9 mouse cellular contexts compared by ENCODE assay signal in the genomic region with DNA sequence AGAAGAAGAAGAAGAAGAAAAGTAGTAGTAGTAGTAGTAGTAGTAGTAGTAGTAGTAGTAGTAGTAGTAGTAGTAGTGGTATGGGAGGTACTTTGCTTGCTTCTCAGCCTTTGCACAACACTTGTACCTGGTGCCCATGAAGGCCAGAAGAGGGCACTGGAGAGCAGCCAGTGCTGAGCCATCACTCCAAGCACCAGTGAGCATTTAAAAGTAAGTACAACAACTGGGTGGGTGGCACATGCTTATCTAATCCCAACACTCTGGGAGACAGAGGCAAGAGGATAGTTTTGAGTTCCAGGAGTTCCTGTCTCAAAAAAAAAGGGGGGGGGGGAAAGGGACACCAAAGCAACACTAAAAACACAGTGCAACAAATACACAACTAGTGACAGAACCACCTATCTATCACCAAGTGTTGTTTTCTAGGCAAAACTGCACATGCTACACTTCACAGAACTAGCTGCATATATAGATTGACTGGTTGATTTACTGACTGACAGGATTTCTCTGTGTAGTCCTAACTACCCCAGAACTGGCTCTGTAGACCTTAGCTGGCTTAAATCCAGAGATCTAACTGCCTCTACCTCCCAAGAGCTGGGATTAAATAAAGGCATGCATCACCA. TPM values are rescaled to one million over a fixed set of nuclear protein-coding genes. Genes with fewer than 3 reads are reported as not detected.
DNase-seq lines count a peak whose midpoint lies in the region; TF ChIP-seq lines count a peak whose summit lies in the region.
"Had no signal": no experiment of that assay in that cellular context is flagged by ENCODE, and none has a peak within 500 bp of the region (broad histone marks: within the 10 kb centered on the region; RNA-seq: fewer than 3 reads in every experiment).

No protein-coding gene starts in this region.

- peaks cover 6 to 59% of the 10 kb centered on the region in 2 experiments for H3K36me3 ChIP-seq in CH12.LX (replicated peaks in 1 of 2; ENCODE audit: control insufficient read depth in 1 of 2, insufficient read depth in 1 of 2, low read length in 1 of 2)

- TF ChIP-seq POLR2A in CH12.LX (IDR thresholded peaks at IDR 0.05; ENCODE audit: low read depth, low read length), result no peak
- no peak for TF ChIP-seq POLR2A in bone marrow, adult 2 months (IDR thresholded peaks at IDR 0.05; ENCODE audit: borderline replicate concordance, control insufficient read depth, low read depth, low read length)

- no peaks in the 10 kb centered on the region for H3K27me3 ChIP-seq in CH12.LX (replicated peaks)
- H3K27me3 ChIP-seq: neural tube, embryonic 13.5 days had no signal

- peaks cover 87% of the 10 kb centered on the region for H3K79me2 ChIP-seq in CH12.LX (replicated peaks; ENCODE audit: control insufficient read depth, extremely low read depth, insufficient read depth, poor library complexity, severe bottlenecking)

- in situ Hi-C loops in CH12.LX (cut with MboI; ENCODE audit: low pct_ligation_motif_present, low pct_unique_long_range_greater_than_20kb, low sequenced_read_pairs), result loop anchor here (10.0 kb wide), 1 partner anchor 144 kb away; no protein-coding TSS in a partner anchor

- dilution Hi-C loops in CH12.LX (cut with MboI; ENCODE audit: extremely low pct_ligation_motif_present, extremely low pct_unique_long_range_greater_than_20kb, low sequenced_read_pairs), result no loop called here

- no peak overlapping the region for H3K27ac ChIP-seq in CH12.LX (ENCODE audit: insufficient read depth, low read depth)
- no peak overlapping the region for H3K27ac ChIP-seq in bone marrow, adult 2 months (ENCODE audit: control insufficient read depth, insufficient read depth, low read depth, low read length, poor library complexity)
- H3K27ac ChIP-seq: neural tube, embryonic 13.5 days had no signal

- intact Hi-C loops in heart, postnatal 10 days (cut with DNase I), result loop anchor here (10.0 kb wide), 1 partner anchor 306 kb away; a partner anchor contains a TSS

- H3K9ac ChIP-seq in CH12.LX (ENCODE audit: insufficient read depth, low read depth), result no peak overlapping the region
- H3K9ac ChIP-seq: neural tube, embryonic 13.5 days had no signal

- TF ChIP-seq EP300 in CH12.LX (IDR thresholded peaks at IDR 0.05; ENCODE audit: low read length), result no peak

- H3K9me3 ChIP-seq in CH12.LX (replicated peaks; ENCODE audit: low read length), result no peaks in the 10 kb centered on the region
- H3K9me3 ChIP-seq: neural tube, embryonic 13.5 days had no signal

- H3K4me2 ChIP-seq in CH12.LX (ENCODE audit: insufficient read depth, low read depth, poor library complexity, severe bottlenecking), result no peak overlapping the region
- H3K4me2 ChIP-seq: neural tube, embryonic 13.5 days had no signal

- TF ChIP-seq RAD21 in CH12.LX (IDR thresholded peaks at IDR 0.05; ENCODE audit: low read depth, low read length), result peak; percentile 25

- DNase-seq in heart, postnatal 10 days, result peak; percentile 29 to 48
- no peak for DNase-seq in heart, adult 9 months (ENCODE audit: low spot score in 2 of 2)
- DNase-seq in CH12.LX (ENCODE audit: extremely low read depth), result peak; percentile 70
- peak; percentile 39 for DNase-seq in forelimb bud, embryonic 11.5 days (ENCODE audit: low read depth, low spot score)
- peak; percentile 34 to 43 for DNase-seq in lung, adult 18-20 months
- DNase-seq in spleen, postnatal 36 days (ENCODE audit: low spot score in 2 of 2), result peak; percentile 38 to 56
- DNase-seq in urinary bladder, postnatal 10 days (ENCODE audit: low spot score), result no peak

- peaks cover 2 to 32% of the 10 kb centered on the region in 2 experiments; a peak in 3 of 4 replicates for H3K4me1 ChIP-seq in CH12.LX (ENCODE audit: control insufficient read depth in 1 of 2, insufficient read depth in 2 of 2)
- no peaks in the 10 kb centered on the region; the same call in 1 of the 2 replicates for H3K4me1 ChIP-seq in bone marrow, adult 2 months (ENCODE audit: control insufficient read depth, insufficient read depth, low read length)

- H3K4me3 ChIP-seq in CH12.LX (replicated peaks in 1 of 3; ENCODE audit: low read depth in 2 of 3, low read length in 2 of 3, poor library complexity in 1 of 3), result no peak overlapping the region
- H3K4me3 ChIP-seq in bone marrow, adult 2 months (replicated peaks; ENCODE audit: control insufficient read depth, low read depth, low read length), result no peak overlapping the region
- H3K4me3 ChIP-seq: neural tube, embryonic 13.5 days had no signal

- TF ChIP-seq CTCF in CH12.LX (conservative IDR thresholded peaks at IDR 0.05 in 1 of 2, IDR thresholded peaks at IDR 0.05 in 1 of 2; ENCODE audit: low read depth in 2 of 2, low read length in 2 of 2), result peak; percentile 53 to 69; a peak in 3 of 4 replicates
- peak; percentile 90 for TF ChIP-seq CTCF in bone marrow, adult 2 months (IDR thresholded peaks at IDR 0.05; ENCODE audit: control insufficient read depth, insufficient read depth, low read length)

TF ChIP-seq in CH12.LX, 34 proteins besides CTCF, POLR2A, EP300 and RAD21:
- TF ChIP-seq SMC3 (IDR thresholded peaks at IDR 0.05; ENCODE audit: low read depth, low read length) (peak; percentile 53), ZNF384 (IDR thresholded peaks at IDR 0.05; ENCODE audit: low read depth, low read length) (no peak)

RNA-seq across cellular contexts. Expression of a gene that starts 6.4 kb away (rescaled TPM):
- total RNA-seq in heart, postnatal 10 days (2021), result 10 to 100 TPM; 33.8 to 37.2 TPM
- total RNA-seq in CH12.LX (2012; rRNA removed) (64.8 and 81.7 TPM in 2 replicates), CH12.LX (2014; rRNA removed) (78.6 and 88.0 TPM in 2 replicates)
- polyA plus RNA-seq in CH12.LX (2012; ENCODE audit: insufficient read length, low read depth), result 110 and 114 TPM in 2 replicates
- 105 and 117 TPM in 2 replicates for polyA plus RNA-seq in bone marrow, adult 2 months (2011; ENCODE audit: insufficient read depth, insufficient read length, low replicate concordance, missing spikeins)

Comparison
In these comparisons a context has a peak if more than half of its experiments do, and no peak if none do; other contexts are left out.
1. DNase-seq: peak in heart, postnatal 10 days (2 of 2), CH12.LX (single experiment), forelimb bud, embryonic 11.5 days (single experiment), lung, adult 18-20 months (2 of 2) and spleen, postnatal 36 days (2 of 2); none in heart, adult 9 months (0 of 2) and urinary bladder, postnatal 10 days (single experiment).